Mouse (Mus musculus) kidney, adult 2 months (tissue): ENCODE measurements around the gene Arl5c. TPM values are rescaled to one million over a fixed set of nuclear protein-coding genes. Genes with fewer than 3 reads are reported as not detected.

Experiments used
- DNase-seq: peaks from one replicate; pipeline ENCODE4 v3.0.0; 2021
- H3K27ac ChIP-seq: fragments of 200-500 bp; 2 replicates; pipeline ENCODE4 v1.5.1; 2012; ENCODE audit warnings: low read depth, low read length, control low read depth, inconsistent platforms; ENCODE audit not compliant: insufficient read depth
- H3K27me3 ChIP-seq: fragments of 200-500 bp; replicated peaks from 2 replicates; pipeline ENCODE4 v1.6.1; 2012; ENCODE audit warnings: mild to moderate bottlenecking, moderate library complexity, low read length, inconsistent platforms; ENCODE audit not compliant: control insufficient read depth, insufficient read depth
- H3K36me3 ChIP-seq: fragments of 200-500 bp; 2 replicates; pipeline ENCODE4 v1.6.1; 2012; ENCODE audit warnings: mild to moderate bottlenecking, moderate library complexity, low read length, inconsistent platforms; ENCODE audit not compliant: control insufficient read depth, insufficient read depth
- H3K4me1 ChIP-seq: fragments of 200-500 bp; 2 replicates; pipeline ENCODE4 v1.6.1; 2011; ENCODE audit warnings: low read length; ENCODE audit not compliant: control insufficient read depth, insufficient read depth
- H3K4me3 ChIP-seq: fragments of 200-500 bp; 2 replicates; pipeline ENCODE4 v1.5.1; 2011; ENCODE audit warnings: mild to moderate bottlenecking, low read depth, low read length, control low read depth; ENCODE audit not compliant: insufficient read depth
- CTCF ChIP-seq: fragments of 200-500 bp; conservative IDR thresholded peaks from 2 replicates; pipeline ENCODE4 v1.5.1; 2011; ENCODE audit warnings: low read depth, mild to moderate bottlenecking, control low read depth, low read length, moderate library complexity, mixed read lengths; ENCODE audit not compliant: insufficient read depth, insufficient read length
- POLR2A ChIP-seq: fragments of 200-500 bp; IDR thresholded peaks from one replicate; pipeline ENCODE4 v1.6.1; 2011; ENCODE audit warnings: low read depth, low read length, control low read depth
- WGBS: fragments of 180-500 bp; shearing (Covaris S2); methylation state at CpG from one replicate; pipeline ENCODE4 v1.1.7; 2018; 5-methylcytosine and 5-hydroxymethylcytosine counted together
- polyA plus RNA-seq: library from polyadenylated mRNA; depleted of rRNA; stranded (reverse); fragments of >200 nt; gene quantifications from 2 replicates; pipeline ENCODE4 v1.2.3, GENCODE M21; 2012; rRNA removed

Arl5c gene
- polyA plus RNA-seq, 1 experiment: 2.8 TPM

- Histone ChIP-seq H3K27me3 (no peaks in the 10 kb centered on the region), H3K4me1 (no peaks in the 10 kb centered on the region), H3K4me3 (no peak overlapping the region), H3K36me3 (no peaks in the 10 kb centered on the region), H3K27ac (no peak overlapping the region)
- DNase-seq: no peak
- TF ChIP-seq CTCF: no peak
- no peak for TF ChIP-seq POLR2A
- 79% methylated on average over 15 of the region's 15 CpGs for WGBS
Observed at GRCm38 (mm10) chr11:97942420-97943111, 53.4 kb downstream of the Arl5c start.

Other genes with a start within 250 kb of the Arl5c start
- gene Cwc25, start 229.6 kb downstream of the Arl5c start, polyA plus RNA-seq: 7.1 and 8.5 TPM in 2 replicates
- gene 1700001P01Rik, start 220.3 kb downstream of the Arl5c start, polyA plus RNA-seq: not detected in 2 replicates
- gene Rpl23, start 213.7 kb downstream of the Arl5c start, polyA plus RNA-seq: 118 and 181 TPM in 2 replicates
- gene Lasp1, start 197.2 kb downstream of the Arl5c start, polyA plus RNA-seq: 106 and 110 TPM in 2 replicates
- 2.0 TPM in 2 replicates for gene B230217C12Rik, start 155.4 kb downstream of the Arl5c start, polyA plus RNA-seq
- gene Fbxo47, start 112.0 kb downstream of the Arl5c start, polyA plus RNA-seq: 0.33 and 0.39 TPM in 2 replicates
- gene Plxdc1, start 9.7 kb downstream of the Arl5c start, polyA plus RNA-seq: 1.0 TPM in 2 replicates
- 6.1 and 7.6 TPM in 2 replicates for gene Cacnb1, start 26.9 kb upstream of the Arl5c start, polyA plus RNA-seq
- 503 and 653 TPM in 2 replicates for gene Rpl19, start 30.5 kb upstream of the Arl5c start, polyA plus RNA-seq
- 0.05 and 0.42 TPM in 2 replicates for gene Stac2, start 57.3 kb upstream of the Arl5c start, polyA plus RNA-seq
- 15.3 and 17.4 TPM in 2 replicates for gene Fbxl20, start 154.2 kb upstream of the Arl5c start, polyA plus RNA-seq
- gene Med1, start 197.1 kb upstream of the Arl5c start, polyA plus RNA-seq: 11.8 and 13.0 TPM in 2 replicates
- 11.4 and 12.0 TPM in 2 replicates for gene Cdk12, start 206.9 kb upstream of the Arl5c start, polyA plus RNA-seq